ENCODE assay signal across 9 mouse cellular contexts in genomic region chr2:156726878-156727277, GRCm38 (mm10). TPM values are rescaled to one million over a fixed set of nuclear protein-coding genes. Genes with fewer than 3 reads are reported as not detected.
DNase-seq lines count a peak whose midpoint lies in the region; ATAC-seq and TF ChIP-seq lines count a peak whose summit lies in the region.
"Had no signal": no experiment of that assay in that cellular context is flagged by ENCODE, and none has a peak within 500 bp of the region (broad histone marks: within the 10 kb centered on the region; RNA-seq: fewer than 3 reads in every experiment).

No protein-coding gene starts in this region.

- H3K4me2 ChIP-seq in limb, embryonic 11.5 days (ENCODE audit: low read depth, severe bottlenecking), result 0 out of 2 replicates have a peak overlapping the region, but pooled peaks have one; percentile 10
- peak overlapping the region; percentile 30 for H3K4me2 ChIP-seq in heart, postnatal 0 days (ENCODE audit: low read depth, low read length)
- H3K4me2 ChIP-seq in neural tube, embryonic 13.5 days, result peak overlapping the region; percentile 87

- TF ChIP-seq CTCF in heart, postnatal 0 days (IDR thresholded peaks at IDR 0.05; ENCODE audit: low read depth), result no peak

- no peak overlapping the region for H3K4me3 ChIP-seq in limb, embryonic 11.5 days (ENCODE audit: low read depth, low read length)
- no peak overlapping the region for H3K4me3 ChIP-seq in limb, embryonic 10.5 days
- H3K4me3 ChIP-seq in heart, postnatal 0 days (ENCODE audit: low read depth, low read length), result no peak overlapping the region
- 0 out of 2 replicates have a peak overlapping the region, but pooled peaks have one; percentile 14 for H3K4me3 ChIP-seq in neural tube, embryonic 13.5 days
- H3K4me3 ChIP-seq: erythroblast, embryonic 14.5 days had no signal

- H3K4me1 ChIP-seq in limb, embryonic 11.5 days (ENCODE audit: control insufficient read depth, insufficient read depth, low read length), result 0 out of 2 replicates have a peak, but pooled peaks cover 3% of the 10 kb centered on the region
- H3K4me1 ChIP-seq in limb, embryonic 10.5 days, result peaks cover 55% of the 10 kb centered on the region
- peaks cover 62% of the 10 kb centered on the region for H3K4me1 ChIP-seq in heart, postnatal 0 days (ENCODE audit: control insufficient read depth, insufficient read depth)
- peaks cover 78% of the 10 kb centered on the region for H3K4me1 ChIP-seq in neural tube, embryonic 13.5 days (replicated peaks)

- no peak for TF ChIP-seq EP300 in heart, postnatal 0 days (IDR thresholded peaks at IDR 0.05; ENCODE audit: low read depth)

- DNase-seq in limb, embryonic 11.5 days (ENCODE audit: low spot score), result no peak
- DNase-seq in limb, embryonic 10.5 days (ENCODE audit: low spot score), result no peak
- DNase-seq in cerebellum, postnatal 25 days, result peak; percentile 64 to 77
- DNase-seq in heart, postnatal 0 days (ENCODE audit: low spot score), result no peak
- no peak for DNase-seq in Muller cell, postnatal 12 days (ENCODE audit: inconsistent ontology term)
- no peak for DNase-seq in adrenal gland, postnatal 14 days

- H3K27me3 ChIP-seq in limb, embryonic 11.5 days (ENCODE audit: control insufficient read depth, insufficient read depth, low read length), result no peaks in the 10 kb centered on the region
- H3K27me3 ChIP-seq in limb, embryonic 10.5 days (ENCODE audit: low read depth, poor library complexity, severe bottlenecking), result no peaks in the 10 kb centered on the region
- H3K27me3 ChIP-seq in heart, postnatal 0 days (ENCODE audit: control insufficient read depth, insufficient read depth, low read length), result no peaks in the 10 kb centered on the region
- no peaks in the 10 kb centered on the region for H3K27me3 ChIP-seq in neural tube, embryonic 13.5 days

- ATAC-seq in limb, embryonic 11.5 days (ENCODE audit: insufficient number of reproducible peaks, low FRiP score, low TSS enrichment, low read depth), result no peak
- ATAC-seq in heart, postnatal 0 days (ENCODE audit: insufficient read depth, low read depth), result no peak
- ATAC-seq in neural tube, embryonic 13.5 days (ENCODE audit: low read depth), result no peak
- no peak for ATAC-seq in activated CD4-positive, CD25-positive, alpha-beta regulatory T cell, adult 4 months

- no peak overlapping the region for H3K9ac ChIP-seq in limb, embryonic 11.5 days (ENCODE audit: low read length)
- H3K9ac ChIP-seq in heart, postnatal 0 days (replicated peaks; ENCODE audit: low read depth, low read length), result peak overlapping the region; percentile 32
- peak overlapping the region; percentile 51 for H3K9ac ChIP-seq in neural tube, embryonic 13.5 days

- H3K36me3 ChIP-seq in limb, embryonic 11.5 days (ENCODE audit: control insufficient read depth, insufficient read depth, low read length), result no peaks in the 10 kb centered on the region; the same call in 1 of the 2 replicates
- peaks cover 39% of the 10 kb centered on the region for H3K36me3 ChIP-seq in limb, embryonic 10.5 days
- no peaks in the 10 kb centered on the region for H3K36me3 ChIP-seq in heart, postnatal 0 days (replicated peaks; ENCODE audit: control insufficient read depth, insufficient read depth, low read length)
- no peaks in the 10 kb centered on the region for H3K36me3 ChIP-seq in neural tube, embryonic 13.5 days

- no peak overlapping the region for H3K27ac ChIP-seq in limb, embryonic 11.5 days (replicated peaks; ENCODE audit: low read depth, low read length)
- H3K27ac ChIP-seq in limb, embryonic 10.5 days, result no peak overlapping the region
- H3K27ac ChIP-seq in heart, postnatal 0 days (ENCODE audit: low read depth), result peak overlapping the region; percentile 55
- peak overlapping the region; percentile 74 for H3K27ac ChIP-seq in neural tube, embryonic 13.5 days (replicated peaks)

- H3K9me3 ChIP-seq in limb, embryonic 11.5 days (ENCODE audit: control insufficient read depth, low read length), result no peaks in the 10 kb centered on the region
- no peaks in the 10 kb centered on the region for H3K9me3 ChIP-seq in limb, embryonic 10.5 days (replicated peaks)
- no peaks in the 10 kb centered on the region for H3K9me3 ChIP-seq in heart, postnatal 0 days (replicated peaks; ENCODE audit: control insufficient read depth, low read length)
- no peaks in the 10 kb centered on the region for H3K9me3 ChIP-seq in neural tube, embryonic 13.5 days

- 89% methylated on average over 3 of the region's 3 CpGs for WGBS in limb, embryonic 11.5 days
- WGBS in limb, embryonic 10.5 days, result 77% methylated on average over 3 of the region's 3 CpGs
- WGBS in heart, postnatal 0 days, result 6% methylated on average over 3 of the region's 3 CpGs
- WGBS in neural tube, embryonic 13.5 days, result 53% methylated on average over 3 of the region's 3 CpGs

RNA-seq across cellular contexts. Expression of gene Myl9, which starts 48.3 kb away (rescaled TPM):
- 82.0 and 83.8 TPM in 2 replicates for polyA plus RNA-seq in limb, embryonic 11.5 days (2014; fragmentation: Nextera tagmentation; extraction: Ambion mirVana)
- polyA plus RNA-seq in limb, embryonic 10.5 days (2016; fragmentation: Nextera tagmentation; extraction: Ambion mirVana), result 30.1 and 62.7 TPM in 2 replicates
- 1,299 and 1,431 TPM in 2 replicates for total RNA-seq in heart, postnatal 0 days (2014; rRNA removed; ENCODE audit: low replicate concordance)
- polyA plus RNA-seq in heart, postnatal 0 days (2015; fragmentation: Nextera tagmentation; extraction: Ambion mirVana), result 1,847 and 1,885 TPM in 2 replicates
- 55.2 and 56.0 TPM in 2 replicates for polyA plus RNA-seq in neural tube, embryonic 13.5 days (2015; fragmentation: Nextera tagmentation; extraction: Ambion mirVana)
- not detected for polyA plus RNA-seq in activated CD4-positive, CD25-positive, alpha-beta regulatory T cell, adult 4 months (2017; shearing (Covaris generic))
- total RNA-seq in adrenal gland, postnatal 14 days (2021), result 54.6 and 70.5 TPM in 2 replicates

Comparison
In these comparisons a context has a peak if more than half of its experiments do, and no peak if none do; other contexts are left out.
1. DNase-seq: peak in cerebellum, postnatal 25 days (2 of 2); none in limb, embryonic 11.5 days (single experiment), limb, embryonic 10.5 days (single experiment), heart, postnatal 0 days (single experiment), Muller cell, postnatal 12 days (single experiment) and adrenal gland, postnatal 14 days (single experiment).
2. H3K27ac ChIP-seq: peak in heart, postnatal 0 days (single experiment) and neural tube, embryonic 13.5 days (single experiment); none in limb, embryonic 11.5 days (single experiment) and limb, embryonic 10.5 days (single experiment).
3. H3K4me2 ChIP-seq: peak in every context shown above with its lines; median percentile 87 in neural tube, embryonic 13.5 days; 30 in heart, postnatal 0 days; 10 in limb, embryonic 11.5 days.
4. RNA of gene Myl9, which starts 48.3 kb away (polyA plus RNA-seq): 1,847 to 1,885 TPM in heart, postnatal 0 days, 82.0 to 83.8 TPM in limb, embryonic 11.5 days, 30.1 to 62.7 TPM in limb, embryonic 10.5 days and 55.2 to 56.0 TPM in neural tube, embryonic 13.5 days; not detected in activated CD4-positive, CD25-positive, alpha-beta regulatory T cell, adult 4 months; every median in the first group is over 10 times any median in the second.